Mouse (Mus musculus) limb, embryonic 11.5 days (tissue): ENCODE measurements around the gene Fscn2. TPM values are rescaled to one million over a fixed set of nuclear protein-coding genes. Genes with fewer than 3 reads are reported as not detected.
A peak's percentile ranks its signal among the peaks of the same experiment; 100 is the strongest.
"Not testable (repeated sequence)": the region's sequence is repeated elsewhere in the genome, so short reads cannot be mapped to it uniquely, and the experiment has no call there.

Experiments used
- ATAC-seq: fragments of 200-750 bp; cut with Nextera tagmentation; 2 replicates; pipeline ENCODE4 v1.8.0; 2017; ENCODE audit warnings: low read depth; ENCODE audit not compliant: insufficient number of reproducible peaks, low FRiP score, low TSS enrichment
- DNase-seq: peaks from one replicate; pipeline ENCODE4 v3.0.0-alpha.2; 2015; ENCODE audit warnings: low spot score
- H3K27ac ChIP-seq: fragments of 300-500 bp; sonication (generic); replicated peaks from 2 replicates; pipeline ENCODE4 v1.5.1; 2014; ENCODE audit warnings: low read depth, mild to moderate bottlenecking, low read length
- H3K27me3 ChIP-seq: fragments of 300-500 bp; sonication (generic); 2 replicates; pipeline ENCODE4 v1.6.1; 2014; ENCODE audit warnings: mild to moderate bottlenecking, low read length, mixed read lengths; ENCODE audit not compliant: control insufficient read depth, insufficient read depth
- H3K36me3 ChIP-seq: fragments of 300-500 bp; sonication (generic); 2 replicates; pipeline ENCODE4 v1.6.1; 2014; ENCODE audit warnings: mild to moderate bottlenecking, low read length, moderate library complexity, mixed read lengths; ENCODE audit not compliant: control insufficient read depth, insufficient read depth
- H3K4me1 ChIP-seq: fragments of 300-500 bp; sonication (generic); 2 replicates; pipeline ENCODE4 v1.6.1; 2014; ENCODE audit warnings: low read length, mixed read lengths; ENCODE audit not compliant: control insufficient read depth, insufficient read depth
- H3K4me2 ChIP-seq: fragments of 300-500 bp; sonication (generic); 2 replicates; pipeline ENCODE4 v1.6.1; 2014; ENCODE audit warnings: low read depth, mild to moderate bottlenecking, moderate library complexity; ENCODE audit not compliant: severe bottlenecking
- H3K4me3 ChIP-seq: fragments of 300-500 bp; sonication (generic); 2 replicates; pipeline ENCODE4 v1.5.1; 2014; ENCODE audit warnings: low read depth, low read length
- H3K9ac ChIP-seq: fragments of 300-500 bp; sonication (generic); 2 replicates; pipeline ENCODE4 v1.6.1; 2014; ENCODE audit warnings: mild to moderate bottlenecking, low read length
- H3K9me3 ChIP-seq: fragments of 300-500 bp; sonication (generic); 2 replicates; pipeline ENCODE4 v1.6.1; 2016; ENCODE audit warnings: low read length; ENCODE audit not compliant: control insufficient read depth
- WGBS: fragments of 180-500 bp; shearing (Covaris S2); extraction: QIAGEN DNeasy Blood & Tissue Kit; methylation state at CpG from one replicate; pipeline ENCODE4 v1.1.7; 2014; 5-methylcytosine and 5-hydroxymethylcytosine counted together
- microRNA-seq: library from miRNA; unstranded; fragments of <30 nt; microRNA quantifications from one replicate; pipeline ENCODE4, GENCODE M21; 2016
- polyA plus RNA-seq: library from polyadenylated mRNA; unstranded; fragments of >200 nt; fragmentation: Nextera tagmentation; extraction: Ambion mirVana; gene quantifications from 2 replicates; pipeline ENCODE4 v1.2.1, GENCODE M21; 2014

The Fscn2 gene
- polyA plus RNA-seq, 1 experiment from 2014 or later: 0.47 TPM

GRCm38 (mm10) chr11:120413621-120414020 is 52.3 kb downstream of the Fscn2 start:
- H3K4me3 ChIP-seq, ATAC-seq, H3K27ac ChIP-seq, H3K4me1 ChIP-seq, H3K9me3 ChIP-seq, H3K27me3 ChIP-seq, H3K9ac ChIP-seq, DNase-seq, H3K4me2 ChIP-seq: not testable (repeated sequence)
- H3K36me3 ChIP-seq: peaks cover 46% of the 10 kb centered on the region
- 92% methylated on average over 7 of the region's 10 CpGs for WGBS

Small RNAs within 50 kb of the gene (microRNA-seq; reads per million reads assigned to microRNA genes)
- not detected for gene Gm23419
- gene Mir6935: 4.6 reads per million, percentile 8 among the genes with 10 or more reads in this experiment

Other genes with a start within 250 kb of the Fscn2 start
- gene Slc38a10, start 210.2 kb upstream of the Fscn2 start, polyA plus RNA-seq: 46.1 and 53.2 TPM in 2 replicates
- 24.9 and 27.6 TPM in 2 replicates for gene Bahcc1, start 128.6 kb upstream of the Fscn2 start, polyA plus RNA-seq
- gene Actg1, start 13.0 kb upstream of the Fscn2 start, polyA plus RNA-seq: 2,996 and 3,123 TPM in 2 replicates
- gene Faap100, start 17.2 kb downstream of the Fscn2 start, polyA plus RNA-seq: 30.4 and 33.1 TPM in 2 replicates
- 47.1 and 51.1 TPM in 2 replicates for gene Nploc4, start 76.2 kb downstream of the Fscn2 start, polyA plus RNA-seq
- gene Tspan10, start 81.1 kb downstream of the Fscn2 start, polyA plus RNA-seq: not detected in 2 replicates
- gene Pde6g, start 92.0 kb downstream of the Fscn2 start, polyA plus RNA-seq: 0.19 TPM in 1 of 2 replicates, not detected in the other
- gene Oxld1, start 96.5 kb downstream of the Fscn2 start, polyA plus RNA-seq: 11.5 and 11.9 TPM in 2 replicates
- 32.6 and 36.4 TPM in 2 replicates for gene Ccdc137, start 96.6 kb downstream of the Fscn2 start, polyA plus RNA-seq
- gene Arl16, start 106.1 kb downstream of the Fscn2 start, polyA plus RNA-seq: 56.6 and 58.3 TPM in 2 replicates
- gene Mrpl12, start 123.1 kb downstream of the Fscn2 start, polyA plus RNA-seq: 166 and 177 TPM in 2 replicates
- 57.8 and 58.5 TPM in 2 replicates for gene Slc25a10, start 130.3 kb downstream of the Fscn2 start, polyA plus RNA-seq
- 0.71 and 1.8 TPM in 2 replicates for gene Gcgr, start 169.2 kb downstream of the Fscn2 start, polyA plus RNA-seq
- gene Mcrip1, start 188.2 kb downstream of the Fscn2 start, polyA plus RNA-seq: 234 and 252 TPM in 2 replicates
- 0.47 and 0.85 TPM in 2 replicates for gene Ppp1r27, start 189.6 kb downstream of the Fscn2 start, polyA plus RNA-seq
- gene P4hb, start 211.7 kb downstream of the Fscn2 start, polyA plus RNA-seq: 640 and 656 TPM in 2 replicates
- 593 and 597 TPM in 2 replicates for gene Arhgdia, start 220.1 kb downstream of the Fscn2 start, polyA plus RNA-seq
- gene Alyref, start 236.8 kb downstream of the Fscn2 start, polyA plus RNA-seq: 810 and 850 TPM in 2 replicates
- gene Anapc11, start 236.9 kb downstream of the Fscn2 start, polyA plus RNA-seq: 214 and 223 TPM in 2 replicates
- 1.4 TPM in 1 of 2 replicates, not detected in the other for gene Npb, start 246.9 kb downstream of the Fscn2 start, polyA plus RNA-seq